Comparison of ENCODE assay signal across 16 mouse cellular contexts in the genomic region with DNA sequence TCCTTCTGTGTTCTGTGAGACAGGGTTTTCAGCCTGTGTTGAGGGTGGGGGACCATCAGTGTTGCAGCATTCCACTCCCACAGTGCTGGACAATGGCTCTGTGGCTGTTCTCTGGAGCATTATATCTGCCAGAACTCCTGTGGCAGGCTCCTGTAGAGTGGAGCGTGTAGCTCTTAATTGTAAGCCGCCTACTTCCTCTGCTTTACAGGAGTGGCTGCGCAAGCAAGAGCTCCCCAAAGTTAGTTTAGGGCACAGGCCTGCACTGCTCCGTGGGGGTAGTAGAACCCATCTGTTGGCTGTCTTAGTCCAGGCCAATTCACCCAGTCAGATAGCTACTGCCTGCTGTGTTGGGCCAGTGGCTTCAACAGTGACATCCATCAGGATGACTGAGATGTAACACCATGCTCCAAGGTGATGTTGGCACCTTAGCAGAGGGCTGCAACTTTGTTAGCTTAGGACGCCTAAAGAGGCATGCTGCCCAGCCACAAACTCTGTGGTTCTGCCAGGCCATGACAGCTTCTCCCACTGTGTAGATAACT.
A peak's percentile ranks its signal among the peaks of the same experiment; 100 is the strongest.
DNase-seq lines count a peak whose midpoint lies in the region; ATAC-seq lines count a peak whose summit lies in the region.
"Had no signal": no experiment of that assay in that cellular context is flagged by ENCODE, and none has a peak within 500 bp of the region (broad histone marks: within the 10 kb centered on the region; RNA-seq: fewer than 3 reads in every experiment).

No protein-coding gene starts in this region.

- 66% methylated on average over 5 of the region's 5 CpGs for WGBS in midbrain, embryonic 15.5 days
- 68% methylated on average over 5 of the region's 5 CpGs for WGBS in midbrain, embryonic 14.5 days

- no peak overlapping the region for H3K4me3 ChIP-seq in midbrain, embryonic 15.5 days
- no peak overlapping the region for H3K4me3 ChIP-seq in midbrain, embryonic 14.5 days (replicated peaks; ENCODE audit: low read depth, low read length)
- H3K4me3 ChIP-seq: limb, embryonic 12.5 days; liver, embryonic 12.5 days had no signal

- no peaks in the 10 kb centered on the region for H3K9me3 ChIP-seq in midbrain, embryonic 15.5 days
- H3K9me3 ChIP-seq in midbrain, embryonic 14.5 days (ENCODE audit: control insufficient read depth, low read length): no peaks in the 10 kb centered on the region
- H3K9me3 ChIP-seq: limb, embryonic 12.5 days; liver, embryonic 12.5 days; megakaryocyte, embryonic 14.5 days had no signal

- H3K27me3 ChIP-seq in midbrain, embryonic 15.5 days (replicated peaks): no peaks in the 10 kb centered on the region
- H3K27me3 ChIP-seq in midbrain, embryonic 14.5 days (ENCODE audit: control insufficient read depth, insufficient read depth, low read length): no peaks in the 10 kb centered on the region
- H3K27me3 ChIP-seq: liver, embryonic 12.5 days; megakaryocyte, embryonic 14.5 days had no signal

- H3K4me1 ChIP-seq in midbrain, embryonic 15.5 days: no peaks in the 10 kb centered on the region
- no peaks in the 10 kb centered on the region for H3K4me1 ChIP-seq in midbrain, embryonic 14.5 days (ENCODE audit: control insufficient read depth, insufficient read depth, low read length)
- H3K4me1 ChIP-seq: limb, embryonic 12.5 days; liver, embryonic 12.5 days; megakaryocyte, embryonic 14.5 days had no signal

- intact Hi-C loops in heart, postnatal 14 days (cut with DNase I): no loop called here

- H3K4me2 ChIP-seq in midbrain, embryonic 15.5 days: no peak overlapping the region
- no peak overlapping the region for H3K4me2 ChIP-seq in midbrain, embryonic 14.5 days (ENCODE audit: low read length)
- H3K4me2 ChIP-seq: limb, embryonic 12.5 days; liver, embryonic 12.5 days had no signal

- ATAC-seq in midbrain, embryonic 15.5 days (replicated peaks): 0 out of 2 replicates have a peak, but pooled peaks have one; percentile 15
- no peak for ATAC-seq in midbrain, embryonic 14.5 days (ENCODE audit: low FRiP score, low TSS enrichment)
- ATAC-seq: liver, embryonic 12.5 days had no signal

- peak; percentile 15 for DNase-seq in heart, adult 11 months
- no peak for DNase-seq in heart, postnatal 14 days
- DNase-seq in midbrain, embryonic 14.5 days: no peak
- DNase-seq in cerebellum, adult 9-11 months: peak; percentile 61
- no peak for DNase-seq in spleen, postnatal 10 days (ENCODE audit: low spot score in 2 of 2)
- DNase-seq in retina, embryonic 14.5 days (ENCODE audit: low spot score): no peak
- DNase-seq: embryo, embryonic 11 days; gastrocnemius, postnatal 25 days; kidney, adult 2 months; kidney, postnatal 14 days; lung, adult 2 months; thymus, postnatal 14 days had no signal

- no peaks in the 10 kb centered on the region for H3K36me3 ChIP-seq in midbrain, embryonic 15.5 days (replicated peaks)
- H3K36me3 ChIP-seq in midbrain, embryonic 14.5 days (ENCODE audit: control insufficient read depth, insufficient read depth, low read length): no peaks in the 10 kb centered on the region
- H3K36me3 ChIP-seq: limb, embryonic 12.5 days; liver, embryonic 12.5 days had no signal

- H3K27ac ChIP-seq in midbrain, embryonic 15.5 days: no peak overlapping the region
- no peak overlapping the region for H3K27ac ChIP-seq in midbrain, embryonic 14.5 days (replicated peaks; ENCODE audit: low read depth, low read length)
- H3K27ac ChIP-seq: limb, embryonic 12.5 days; liver, embryonic 12.5 days had no signal

- no peak overlapping the region for H3K9ac ChIP-seq in midbrain, embryonic 15.5 days
- no peak overlapping the region for H3K9ac ChIP-seq in midbrain, embryonic 14.5 days (replicated peaks; ENCODE audit: low read length)
- H3K9ac ChIP-seq: limb, embryonic 12.5 days; liver, embryonic 12.5 days had no signal

Comparison
In these comparisons a context has a peak if more than half of its experiments do, and no peak if none do; other contexts are left out.
1. DNase-seq: peak in heart, adult 11 months (single experiment) and cerebellum, adult 9-11 months (single experiment); none in heart, postnatal 14 days (0 of 2), midbrain, embryonic 14.5 days (single experiment), spleen, postnatal 10 days (0 of 2) and retina, embryonic 14.5 days (single experiment).